Mouse (Mus musculus) CH12.LX (cell line): ENCODE data around the gene Cenpb.

Experiments
- BHLHE40 ChIP-seq: IDR thresholded peaks from 2 replicates; pipeline ENCODE4 v1.6.1; 2011; ENCODE audit warnings: mild to moderate bottlenecking, low read depth, low read length, improper control_type of control experiment
- CHD1 ChIP-seq: IDR thresholded peaks from 2 replicates; pipeline ENCODE4 v1.6.1; 2012; ENCODE audit warnings: low read depth, low read length, improper control_type of control experiment, inconsistent platforms
- CHD2 ChIP-seq: IDR thresholded peaks from 2 replicates; pipeline ENCODE4 v1.6.1; 2011; ENCODE audit warnings: low read length, improper control_type of control experiment
- CTCF ChIP-seq, 2 experiments: IDR thresholded peaks in 1 of 2; conservative IDR thresholded peaks in 1 of 2; 2 replicates each; pipeline ENCODE4 v1.5.1; 2011 to 2012; ENCODE audit warnings: low read depth in 2 of 2, low read length in 2 of 2, improper control_type of control experiment in 1 of 2, inconsistent platforms in 1 of 2, mild to moderate bottlenecking in 1 of 2, moderate library complexity in 1 of 2
- E2F4 ChIP-seq: IDR thresholded peaks from 2 replicates; pipeline ENCODE4 v1.6.1; 2011; ENCODE audit warnings: low read depth, low read length, improper control_type of control experiment; ENCODE audit not compliant: insufficient replicate concordance
- EP300 ChIP-seq: IDR thresholded peaks from 2 replicates; pipeline ENCODE4 v1.6.1; 2011; ENCODE audit warnings: low read length, improper control_type of control experiment
- ETS1 ChIP-seq: conservative IDR thresholded peaks from 2 replicates; pipeline ENCODE4 v1.6.1; 2012; ENCODE audit warnings: low read depth, mild to moderate bottlenecking, inconsistent platforms, low read length, improper control_type of control experiment, moderate library complexity
- JUN ChIP-seq: IDR thresholded peaks from 2 replicates; pipeline ENCODE4 v1.6.1; 2011; ENCODE audit warnings: low read depth, mild to moderate bottlenecking, low read length, improper control_type of control experiment, moderate library complexity; ENCODE audit not compliant: insufficient read depth
- KAT2A ChIP-seq: IDR thresholded peaks from 2 replicates; pipeline ENCODE4 v1.6.1; 2012; ENCODE audit warnings: low read length, improper control_type of control experiment, inconsistent platforms; ENCODE audit not compliant: insufficient replicate concordance
- MAFK ChIP-seq: IDR thresholded peaks from 2 replicates; pipeline ENCODE4 v1.6.1; 2011; ENCODE audit warnings: low read length, improper control_type of control experiment; ENCODE audit not compliant: insufficient replicate concordance
- MYC ChIP-seq: IDR thresholded peaks from 2 replicates; pipeline ENCODE4 v1.6.1; 2011; ENCODE audit warnings: low read depth, mild to moderate bottlenecking, improper control_type of control experiment, low read length
- POLR2A ChIP-seq: IDR thresholded peaks from 2 replicates; pipeline ENCODE4 v1.6.1; 2011; ENCODE audit warnings: low read depth, mild to moderate bottlenecking, improper control_type of control experiment, low read length
- POLR2AphosphoS2 ChIP-seq: IDR thresholded peaks from 2 replicates; pipeline ENCODE4 v1.6.1; 2011; ENCODE audit warnings: low read depth, low read length, improper control_type of control experiment
- RCOR1 ChIP-seq: conservative IDR thresholded peaks from 2 replicates; pipeline ENCODE4 v1.6.1; 2012; ENCODE audit warnings: low read depth, mild to moderate bottlenecking, inconsistent platforms, low read length, improper control_type of control experiment

GRCm38 (mm10) chr2:131221853-131222515, 42.1 kb upstream of the Cenpb start:
- no peak for TF ChIP-seq JUN
- TF ChIP-seq CTCF (conservative IDR thresholded peaks at IDR 0.05 in 1 of 2, IDR thresholded peaks at IDR 0.05 in 1 of 2; ENCODE audit: low read depth in 2 of 2, low read length in 2 of 2), result no peak
- no peak for TF ChIP-seq KAT2A
- no peak for TF ChIP-seq MAFK
- TF ChIP-seq EP300, result no peak
- TF ChIP-seq ETS1, result no peak
- no peak for TF ChIP-seq CHD2
- no peak for TF ChIP-seq POLR2A
- no peak for TF ChIP-seq MYC
- TF ChIP-seq E2F4, result no peak
- no peak for TF ChIP-seq RCOR1
- TF ChIP-seq POLR2AphosphoS2, result no peak
- TF ChIP-seq BHLHE40, result no peak
- no peak for TF ChIP-seq CHD1
